Mouse (Mus musculus) liver, embryonic 15.5 days (tissue): ENCODE data around the gene Ppp1r14c. TPM values are rescaled to one million over a fixed set of nuclear protein-coding genes. Genes with fewer than 3 reads are reported as not detected.
"Not testable (repeated sequence)": the region's sequence is repeated elsewhere in the genome, so short reads cannot be mapped to it uniquely, and the experiment has no call there.

Experiments
- ATAC-seq: fragments of 200-750 bp; cut with Nextera tagmentation; 2 replicates; pipeline ENCODE4 v1.8.0; 2017; ENCODE audit warnings: moderate number of reproducible peaks, mild to moderate bottlenecking, moderate library complexity; ENCODE audit not compliant: insufficient read depth
- H3K27ac ChIP-seq: fragments of 300-500 bp; sonication (generic); replicated peaks from 2 replicates; pipeline ENCODE4 v1.5.1; 2015; ENCODE audit warnings: mild to moderate bottlenecking, inconsistent platforms
- H3K27me3 ChIP-seq: fragments of 300-500 bp; sonication (generic); 2 replicates; pipeline ENCODE4 v1.6.1; 2015; ENCODE audit warnings: mild to moderate bottlenecking, inconsistent platforms
- H3K36me3 ChIP-seq: fragments of 300-500 bp; sonication (generic); replicated peaks from 2 replicates; pipeline ENCODE4 v1.6.1; 2015; ENCODE audit warnings: moderate library complexity, mild to moderate bottlenecking, inconsistent platforms
- H3K4me1 ChIP-seq: fragments of 300-500 bp; sonication (generic); replicated peaks from 2 replicates; pipeline ENCODE4 v1.6.1; 2015; ENCODE audit warnings: inconsistent platforms
- H3K4me2 ChIP-seq: fragments of 300-500 bp; sonication (generic); 2 replicates; pipeline ENCODE4 v1.6.1; 2015; ENCODE audit warnings: moderate library complexity, mild to moderate bottlenecking, inconsistent platforms
- H3K4me3 ChIP-seq: fragments of 300-500 bp; sonication (generic); replicated peaks from 2 replicates; pipeline ENCODE4 v1.5.1; 2015; ENCODE audit warnings: mild to moderate bottlenecking, inconsistent platforms
- H3K9ac ChIP-seq: fragments of 300-500 bp; sonication (generic); 2 replicates; pipeline ENCODE4 v1.6.1; 2015; ENCODE audit warnings: moderate library complexity, mild to moderate bottlenecking, inconsistent platforms
- H3K9me3 ChIP-seq: fragments of 300-500 bp; sonication (generic); replicated peaks from 2 replicates; pipeline ENCODE4 v1.6.1; 2016; ENCODE audit warnings: inconsistent platforms
- WGBS: fragments of 180-500 bp; shearing (Covaris S2); methylation state at CpG from one replicate; pipeline ENCODE4 v1.1.7; 2015; ENCODE audit warnings: mixed read lengths; ENCODE audit not compliant: insufficient replicate concordance; 5-methylcytosine and 5-hydroxymethylcytosine counted together
- polyA plus RNA-seq: library from polyadenylated mRNA; unstranded; fragments of >200 nt; fragmentation: Nextera tagmentation; extraction: Ambion mirVana; gene quantifications from 2 replicates; pipeline ENCODE4 v1.2.1, GENCODE M21; 2015

The Ppp1r14c gene
- polyA plus RNA-seq, 1 experiment from 2014 or later, result 0.40 TPM

DNA sequence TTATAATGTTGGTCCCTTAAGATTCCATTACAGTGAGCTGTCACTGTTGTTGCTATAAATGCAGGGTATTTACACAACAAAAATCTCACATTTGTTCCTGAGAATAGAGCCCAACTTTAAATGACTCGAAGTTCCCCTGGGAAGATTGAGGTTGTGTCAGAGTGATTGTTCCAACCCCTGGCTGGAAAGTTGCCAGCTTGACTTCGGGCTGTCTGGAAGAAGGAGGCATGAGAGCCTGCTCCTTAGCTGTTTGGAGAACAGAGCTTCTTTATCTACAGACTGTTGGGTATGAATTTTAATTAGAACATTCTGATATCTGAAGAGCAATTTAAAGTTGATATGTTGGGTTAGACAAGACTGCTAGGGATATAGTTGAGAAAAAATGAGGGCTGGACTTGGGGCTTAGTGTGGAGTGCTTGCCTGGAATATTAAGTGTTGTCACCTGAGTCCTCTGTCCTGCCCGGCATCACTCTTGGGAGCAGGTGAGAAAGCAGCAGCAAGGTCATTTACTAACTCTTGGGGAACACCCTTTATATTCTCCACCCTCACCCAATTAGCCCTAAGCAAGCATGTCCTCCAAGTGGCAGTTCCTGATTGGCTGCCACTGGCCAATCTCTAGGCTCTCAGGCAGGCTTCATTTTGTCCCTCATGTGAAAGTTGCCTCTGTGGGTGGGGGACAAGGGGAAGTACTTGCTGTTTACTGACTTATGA lies 62.0 kb downstream of the Ppp1r14c start:
- H3K9me3 ChIP-seq, result no peaks in the 10 kb centered on the region
- 34% methylated on average over 3 of the region's 3 CpGs for WGBS
- H3K4me1 ChIP-seq, result no peaks in the 10 kb centered on the region
- no peak overlapping the region for H3K27ac ChIP-seq
- no peak overlapping the region for H3K4me3 ChIP-seq
- H3K9ac ChIP-seq, result no peak overlapping the region
- H3K36me3 ChIP-seq, result no peaks in the 10 kb centered on the region
- no peak for ATAC-seq
- H3K4me2 ChIP-seq, result no peak overlapping the region
- no peaks in the 10 kb centered on the region for H3K27me3 ChIP-seq

- Histone ChIP-seq H3K4me3 (no peak overlapping the region), H3K9me3 (no peaks in the 10 kb centered on the region), H3K27ac (no peak overlapping the region), H3K9ac (no peak overlapping the region), H3K4me1 (no peaks in the 10 kb centered on the region), H3K4me2 (no peak overlapping the region), H3K27me3 (no peaks in the 10 kb centered on the region), H3K36me3 (no peaks in the 10 kb centered on the region)
- 65% methylated on average over 8 of the region's 8 CpGs for WGBS
- ATAC-seq, result no peak
Measured at GRCm38 (mm10) chr10:3434848-3435474, 69.1 kb downstream of the Ppp1r14c start.

- no peak for ATAC-seq
- Histone ChIP-seq H3K27me3 (no peaks in the 10 kb centered on the region), H3K4me3 (no peak overlapping the region), H3K9ac (no peak overlapping the region), H3K36me3 (no peaks in the 10 kb centered on the region), H3K4me2 (no peak overlapping the region), H3K9me3 (no peaks in the 10 kb centered on the region), H3K4me1 (no peaks in the 10 kb centered on the region), H3K27ac (no peak overlapping the region)
- WGBS, result 39% methylated on average over 2 of the region's 2 CpGs
Measured at GRCm38 (mm10) chr10:3440722-3441471, 75.0 kb downstream of the Ppp1r14c start.

DNA sequence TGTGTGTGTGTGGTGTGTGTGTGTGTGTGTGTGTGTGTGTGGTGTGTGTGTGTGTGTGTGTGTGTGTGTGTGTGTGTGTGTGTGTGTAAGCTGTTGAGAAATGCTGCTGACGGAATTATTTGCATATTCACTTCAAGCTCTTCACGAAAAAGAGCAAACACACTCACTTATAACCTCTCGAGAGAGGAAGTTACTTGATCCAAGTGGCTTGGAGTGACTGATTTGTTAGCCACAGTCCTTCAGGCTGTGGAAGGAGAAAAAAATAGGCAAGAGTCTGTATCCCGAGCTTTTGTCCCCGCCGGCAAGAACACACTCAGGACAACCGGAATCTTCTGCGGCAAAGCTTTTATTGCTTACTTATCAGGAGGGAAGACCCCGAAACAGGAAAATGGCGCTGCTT lies 80.9 kb downstream of the Ppp1r14c start:
- not testable (repeated sequence) for ATAC-seq, H3K9ac ChIP-seq, H3K4me3 ChIP-seq, H3K27ac ChIP-seq, H3K36me3 ChIP-seq, H3K27me3 ChIP-seq, H3K4me2 ChIP-seq, H3K9me3 ChIP-seq, H3K4me1 ChIP-seq
- 74% methylated on average over 10 of the region's 10 CpGs for WGBS

GRCm38 (mm10) chr10:3448699-3449098 lies 82.8 kb downstream of the Ppp1r14c start:
- no peaks in the 10 kb centered on the region for H3K9me3 ChIP-seq
- no peaks in the 10 kb centered on the region for H3K36me3 ChIP-seq
- H3K4me1 ChIP-seq, result no peaks in the 10 kb centered on the region
- no peak for ATAC-seq
- no peak overlapping the region for H3K4me2 ChIP-seq
- no peak overlapping the region for H3K27ac ChIP-seq
- no peaks in the 10 kb centered on the region for H3K27me3 ChIP-seq
- H3K4me3 ChIP-seq, result no peak overlapping the region
- no peak overlapping the region for H3K9ac ChIP-seq
- WGBS, result 76% methylated on average over 5 of the region's 5 CpGs

DNA sequence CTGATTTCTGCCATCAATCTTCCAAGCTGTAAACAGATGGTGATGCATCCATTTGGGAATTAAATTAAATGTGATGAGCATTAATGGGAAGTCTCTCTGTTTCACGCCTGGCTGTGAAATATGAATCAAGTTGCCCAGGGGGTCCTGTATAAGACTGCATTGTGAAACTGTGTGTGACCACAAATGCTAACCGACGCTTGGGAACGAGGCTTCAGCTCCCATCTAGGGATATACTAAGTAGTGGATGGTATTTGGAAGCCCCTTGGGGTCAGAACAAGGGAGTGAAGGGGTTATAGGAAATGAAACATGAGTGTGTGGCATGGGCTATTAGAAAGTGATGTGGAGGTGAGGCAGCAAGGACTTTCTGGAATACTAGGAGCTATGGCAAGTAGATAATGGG lies 86.1 kb downstream of the Ppp1r14c start:
- no peak for ATAC-seq
- H3K36me3 ChIP-seq, result no peaks in the 10 kb centered on the region
- H3K4me1 ChIP-seq, result no peaks in the 10 kb centered on the region
- H3K27me3 ChIP-seq, result no peaks in the 10 kb centered on the region
- no peak overlapping the region for H3K9ac ChIP-seq
- WGBS, result 46% methylated on average over 4 of the region's 4 CpGs
- H3K4me2 ChIP-seq, result no peak overlapping the region
- no peak overlapping the region for H3K27ac ChIP-seq
- no peaks in the 10 kb centered on the region for H3K9me3 ChIP-seq
- no peak overlapping the region for H3K4me3 ChIP-seq

GRCm38 (mm10) chr10:3452822-3453475 lies 87.1 kb downstream of the Ppp1r14c start:
- Histone ChIP-seq H3K9ac (no peak overlapping the region), H3K4me2 (no peak overlapping the region), H3K27ac (no peak overlapping the region), H3K9me3 (no peaks in the 10 kb centered on the region), H3K27me3 (no peaks in the 10 kb centered on the region), H3K4me3 (no peak overlapping the region), H3K36me3 (no peaks in the 10 kb centered on the region), H3K4me1 (no peaks in the 10 kb centered on the region)
- ATAC-seq, result no peak
- 40% methylated on average over 3 of the region's 3 CpGs for WGBS

GRCm38 (mm10) chr10:3458686-3459085 lies 92.8 kb downstream of the Ppp1r14c start:
- Histone ChIP-seq H3K27ac (no peak overlapping the region), H3K9ac (no peak overlapping the region), H3K4me3 (no peak overlapping the region), H3K4me1 (no peaks in the 10 kb centered on the region), H3K4me2 (no peak overlapping the region), H3K9me3 (no peaks in the 10 kb centered on the region), H3K36me3 (no peaks in the 10 kb centered on the region), H3K27me3 (no peaks in the 10 kb centered on the region)
- ATAC-seq, result no peak
- WGBS, result 67% methylated on average over 1 of the region's 1 CpGs

GRCm38 (mm10) chr10:3460841-3461240 lies 95.0 kb downstream of the Ppp1r14c start:
- no peak for ATAC-seq
- 77% methylated on average over 1 of the region's 1 CpGs for WGBS

DNA sequence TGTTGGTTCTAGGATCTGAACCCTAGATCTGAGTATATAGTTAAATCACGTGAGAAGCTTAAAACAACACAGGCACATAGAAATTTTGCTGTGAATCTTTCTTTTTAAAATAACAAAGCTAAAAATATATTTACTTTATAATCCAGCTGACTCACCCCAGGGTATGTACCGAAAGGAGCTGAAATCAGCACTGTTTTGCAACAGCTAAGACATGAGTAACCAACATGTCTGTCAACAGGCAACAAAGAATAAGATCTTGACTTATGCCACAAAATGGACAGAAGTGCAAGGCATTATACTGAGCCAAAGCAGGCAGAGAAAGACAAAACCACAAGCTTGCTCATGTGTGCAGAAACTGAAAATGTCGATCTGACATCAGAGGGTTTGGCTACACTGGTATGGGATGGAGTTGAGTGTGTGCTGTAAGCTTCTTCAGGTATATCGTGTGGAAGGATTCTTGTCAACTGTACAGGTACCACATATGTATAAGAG lies 100.3 kb downstream of the Ppp1r14c start:
- ATAC-seq, result no peak
- no peak overlapping the region for H3K9ac ChIP-seq
- H3K9me3 ChIP-seq, result no peaks in the 10 kb centered on the region
- 60% methylated on average over 4 of the region's 4 CpGs for WGBS
- H3K36me3 ChIP-seq, result no peaks in the 10 kb centered on the region
- H3K27me3 ChIP-seq, result no peaks in the 10 kb centered on the region
- H3K27ac ChIP-seq, result no peak overlapping the region
- H3K4me2 ChIP-seq, result no peak overlapping the region
- H3K4me3 ChIP-seq, result no peak overlapping the region
- H3K4me1 ChIP-seq, result no peaks in the 10 kb centered on the region

More at GRCm38 (mm10) chr10:3460841-3461240, 95.0 kb downstream of the Ppp1r14c start:
- Histone ChIP-seq H3K27ac (no peak overlapping the region), H3K27me3 (no peaks in the 10 kb centered on the region), H3K36me3 (no peaks in the 10 kb centered on the region), H3K4me1 (no peaks in the 10 kb centered on the region), H3K4me2 (no peak overlapping the region), H3K9me3 (no peaks in the 10 kb centered on the region), H3K4me3 (no peak overlapping the region), H3K9ac (no peak overlapping the region)

DNA sequence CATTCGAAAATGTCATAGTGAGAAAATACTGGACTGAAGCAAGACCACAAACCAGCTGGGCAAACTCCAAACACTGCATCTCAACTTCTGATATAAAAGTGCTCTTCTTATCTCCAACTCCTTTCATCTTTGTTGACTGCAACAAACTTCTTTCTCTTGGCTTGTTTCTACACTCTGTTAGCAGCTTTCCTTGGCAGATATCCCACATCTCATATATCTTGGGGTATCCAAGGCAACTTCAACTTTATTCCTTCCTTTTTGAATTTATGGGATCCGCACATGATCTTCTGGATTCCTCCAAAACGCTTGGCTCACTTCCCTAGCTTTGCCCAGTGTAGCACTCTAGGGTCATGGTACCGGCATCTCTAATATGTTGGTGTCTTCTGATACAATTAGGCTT lies 102.7 kb downstream of the Ppp1r14c start:
- Histone ChIP-seq H3K27me3 (no peaks in the 10 kb centered on the region), H3K9ac (no peak overlapping the region), H3K4me2 (no peak overlapping the region), H3K4me3 (no peak overlapping the region), H3K36me3 (no peaks in the 10 kb centered on the region), H3K27ac (no peak overlapping the region), H3K9me3 (no peaks in the 10 kb centered on the region), H3K4me1 (no peaks in the 10 kb centered on the region)
- WGBS, result 57% methylated on average over 4 of the region's 4 CpGs
- no peak for ATAC-seq
